Mouse (Mus musculus) bone marrow, adult 2 months (tissue): ENCODE data around the gene 9530068E07Rik.

Experiments used
- CTCF ChIP-seq: fragments of 200-500 bp; IDR thresholded peaks from 2 replicates; pipeline ENCODE4 v1.5.1; 2011; ENCODE audit warnings: low read length, control low read depth; ENCODE audit not compliant: control insufficient read depth, insufficient read depth
- POLR2A ChIP-seq: fragments of 200-500 bp; IDR thresholded peaks from 2 replicates; pipeline ENCODE4 v1.6.1; 2011; ENCODE audit warnings: low read depth, mild to moderate bottlenecking, control low read depth, low read length, borderline replicate concordance; ENCODE audit not compliant: control insufficient read depth

DNA sequence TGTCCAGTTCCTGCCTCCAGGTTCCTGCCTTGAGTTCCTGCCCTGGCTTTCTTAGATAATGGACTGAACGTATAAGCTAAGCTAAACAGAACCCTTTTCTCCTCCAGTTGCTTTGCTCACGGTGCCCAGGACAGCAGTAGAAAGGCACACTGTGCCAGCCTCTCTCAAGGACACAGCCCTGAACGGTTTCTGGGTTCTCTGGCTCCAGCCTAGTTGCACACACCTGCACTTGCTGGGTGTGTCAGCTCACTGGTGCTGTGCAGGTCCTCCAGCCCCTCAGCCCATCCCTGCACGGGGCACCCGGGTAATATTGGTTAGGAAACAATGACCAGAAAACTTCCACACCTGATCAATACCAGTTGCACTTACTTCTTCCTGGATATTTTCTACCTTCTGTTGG is 35.9 kb downstream of the 9530068E07Rik start:
- TF ChIP-seq POLR2A (no peak), CTCF (no peak)
